Mouse (Mus musculus) liver (tissue): ENCODE measurements around the gene Thsd7b.
"Not testable (repeated sequence)": the region's sequence is repeated elsewhere in the genome, so short reads cannot be mapped to it uniquely, and the experiment has no call there.

ENCODE experiments used
- DNase-seq: peaks from one replicate; pipeline ENCODE4 v3.0.0-alpha.2; 2020; ENCODE audit warnings: mixed read lengths

Gene Thsd7b

DNA sequence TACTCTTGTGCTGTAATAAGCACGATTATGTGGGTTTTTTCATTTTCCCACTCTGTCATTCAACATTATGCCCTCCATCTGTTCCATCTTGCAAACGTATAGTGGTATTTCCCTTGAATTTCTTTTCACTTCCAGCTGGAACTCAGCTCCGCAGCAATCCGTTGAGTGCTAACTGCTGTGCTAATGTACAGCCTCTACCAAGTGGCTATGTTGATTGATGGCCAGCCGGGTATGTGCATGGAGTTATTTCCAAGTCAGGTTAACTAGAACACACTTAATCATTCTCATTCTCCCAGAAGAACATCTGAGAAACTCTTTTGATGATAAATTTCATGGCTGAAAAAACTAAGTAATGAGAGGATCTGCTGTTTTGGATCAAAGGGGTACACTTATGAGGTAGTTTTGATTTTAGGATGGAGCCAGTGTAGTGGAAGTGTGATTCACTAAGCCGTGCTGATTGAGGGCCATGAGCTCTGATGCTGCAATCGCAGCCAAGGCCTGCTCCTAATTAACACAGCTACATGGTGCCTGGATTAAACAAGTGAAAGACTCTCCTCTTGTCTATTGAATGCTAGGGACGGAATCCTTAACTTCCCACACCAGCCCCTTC lies 371.3 kb downstream of the Thsd7b start:
- DNase-seq, result no peak

GRCm38 (mm10) chr1:129651448-129651847 lies 378.3 kb downstream of the Thsd7b start:
- not testable (repeated sequence) for DNase-seq

- no peak for DNase-seq
Observed at GRCm38 (mm10) chr1:129658045-129658444, 384.9 kb downstream of the Thsd7b start.

DNA sequence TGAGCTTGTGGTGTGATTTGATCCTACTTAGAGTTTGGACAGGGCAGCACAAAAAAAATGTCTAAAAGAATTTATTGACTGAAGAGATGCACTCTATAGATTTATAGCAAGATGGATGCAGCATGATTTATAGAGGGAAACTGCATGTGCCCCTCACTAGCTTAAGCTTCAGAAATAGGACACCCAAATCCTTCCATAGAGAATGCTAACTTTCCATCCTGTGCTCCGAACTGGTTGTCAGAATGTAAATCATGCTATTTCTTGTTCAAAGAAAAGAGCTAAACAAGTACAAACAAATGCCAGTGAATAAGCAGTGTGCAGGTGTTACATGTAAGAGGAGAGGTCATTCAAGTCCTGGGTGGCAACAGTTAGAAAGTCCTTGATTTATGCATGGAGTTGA lies 402.8 kb downstream of the Thsd7b start:
- no peak for DNase-seq

DNA sequence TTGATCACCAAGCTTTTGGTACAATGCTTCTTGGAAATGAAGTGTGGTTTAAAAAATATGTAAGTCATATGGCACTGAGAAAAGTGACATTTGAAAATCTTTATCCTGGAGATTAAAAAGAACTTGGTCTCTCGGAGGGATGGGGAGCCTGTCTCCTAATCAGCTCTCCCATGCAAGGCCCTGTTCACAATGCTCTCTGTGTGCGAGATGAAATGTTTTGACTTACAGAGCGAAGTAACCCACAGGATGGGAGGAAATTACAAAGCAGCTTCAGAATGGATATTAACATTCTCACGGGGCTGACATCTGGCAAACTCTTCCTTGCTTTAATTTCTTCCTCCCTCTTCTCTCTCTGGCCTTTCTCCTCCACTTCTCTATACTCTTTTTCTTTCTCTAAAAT lies 405.7 kb downstream of the Thsd7b start:
- DNase-seq, result no peak

DNA sequence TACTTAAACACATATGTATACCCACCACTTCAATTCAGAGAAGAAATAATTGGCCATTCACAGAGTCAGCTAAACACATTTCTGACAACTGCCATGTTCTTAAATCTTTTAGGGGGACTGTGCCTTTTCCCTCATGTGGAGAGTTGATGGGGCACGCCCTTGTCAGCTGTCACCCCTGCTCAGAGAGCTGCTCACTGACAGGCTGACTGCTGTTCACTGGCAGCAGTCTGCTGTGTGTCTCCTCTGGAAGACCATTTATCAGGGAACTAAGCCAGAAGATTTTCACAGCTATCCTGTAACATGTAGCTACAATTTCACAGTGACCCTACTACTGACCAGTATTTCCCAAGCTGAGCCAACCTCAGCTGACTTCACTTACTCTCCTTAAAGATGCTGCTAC lies 432.6 kb downstream of the Thsd7b start:
- no peak for DNase-seq

DNA sequence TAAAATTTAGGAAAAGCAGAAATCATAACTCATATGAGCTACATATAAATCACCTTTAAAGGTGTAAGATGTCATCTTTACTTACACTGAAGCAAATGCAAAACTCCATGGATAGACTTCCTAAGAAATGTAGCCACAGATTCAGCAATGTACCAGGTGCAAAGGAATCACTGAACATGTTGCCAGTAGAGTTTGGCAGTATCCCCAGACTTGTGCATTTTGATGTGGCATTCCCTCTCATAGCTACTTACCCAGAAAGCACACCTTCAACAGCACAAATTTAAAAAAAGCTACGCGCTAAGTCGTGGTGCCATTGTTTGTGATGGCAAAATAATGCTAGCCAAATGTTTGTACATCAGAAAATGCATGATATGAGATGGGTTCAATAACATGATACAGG lies 439.6 kb downstream of the Thsd7b start:
- DNase-seq, result no peak

GRCm38 (mm10) chr1:129713571-129713970 lies 440.5 kb downstream of the Thsd7b start:
- DNase-seq, result no peak

DNA sequence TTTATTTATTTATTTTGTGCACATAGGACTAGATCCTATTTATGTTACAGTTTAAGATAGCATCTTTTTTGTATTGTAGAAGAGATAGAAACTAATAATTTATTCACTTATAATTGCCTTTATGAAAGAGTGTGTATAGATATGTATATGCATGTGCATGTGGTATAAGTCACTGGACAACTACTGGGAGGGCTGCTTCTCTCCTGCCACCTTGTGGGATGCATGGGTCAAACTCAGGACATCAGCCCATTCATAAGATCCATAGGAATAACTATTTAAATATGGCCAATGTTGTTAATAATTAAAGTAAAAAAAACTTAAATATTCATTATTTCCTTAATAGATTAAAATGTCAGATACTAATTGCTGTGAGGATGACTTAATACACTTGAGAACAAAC lies 446.5 kb downstream of the Thsd7b start:
- DNase-seq, result no peak

DNA sequence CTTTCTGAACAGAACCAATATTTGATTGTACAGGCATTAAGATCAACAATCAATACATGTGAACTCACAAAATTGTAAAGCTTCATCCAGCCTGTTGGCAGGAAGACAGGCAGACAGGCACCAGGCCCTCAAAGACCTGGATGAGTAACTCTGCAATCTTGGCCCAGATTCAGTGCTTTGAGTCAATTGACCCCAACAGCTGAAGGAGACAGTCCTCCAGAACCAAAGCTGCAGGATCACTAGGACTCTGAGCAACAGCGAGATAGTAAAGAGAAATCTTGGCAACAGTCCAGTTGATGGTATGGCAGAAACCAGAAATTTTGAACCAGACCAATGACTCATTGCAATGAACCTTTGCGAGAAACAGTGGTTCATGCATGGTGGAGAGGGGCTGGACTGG lies 458.9 kb downstream of the Thsd7b start:
- no peak for DNase-seq

DNA sequence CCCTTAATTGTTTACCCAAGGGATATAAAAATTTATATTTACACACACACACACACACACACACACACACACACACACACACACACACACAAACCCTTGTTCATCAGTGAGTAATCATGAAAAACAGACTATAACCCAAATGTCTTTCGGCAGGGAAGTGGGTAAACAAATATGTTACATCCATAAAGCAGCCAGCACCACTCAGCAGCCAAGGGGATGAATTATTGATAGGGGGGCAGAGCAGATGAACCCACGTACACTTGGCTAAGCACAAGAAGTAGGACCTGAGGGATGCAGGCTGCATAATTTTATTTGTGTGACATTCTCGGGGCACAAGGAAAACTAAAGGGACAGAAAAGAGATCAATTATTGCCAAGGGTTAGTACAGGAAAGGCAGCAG lies 474.5 kb downstream of the Thsd7b start:
- DNase-seq, result no peak

GRCm38 (mm10) chr1:129756548-129757240 lies 483.6 kb downstream of the Thsd7b start:
- no peak for DNase-seq

GRCm38 (mm10) chr1:129759003-129759402 lies 485.9 kb downstream of the Thsd7b start:
- no peak for DNase-seq

- no peak for DNase-seq
Observed at GRCm38 (mm10) chr1:129761234-129761633, 488.1 kb downstream of the Thsd7b start.

DNA sequence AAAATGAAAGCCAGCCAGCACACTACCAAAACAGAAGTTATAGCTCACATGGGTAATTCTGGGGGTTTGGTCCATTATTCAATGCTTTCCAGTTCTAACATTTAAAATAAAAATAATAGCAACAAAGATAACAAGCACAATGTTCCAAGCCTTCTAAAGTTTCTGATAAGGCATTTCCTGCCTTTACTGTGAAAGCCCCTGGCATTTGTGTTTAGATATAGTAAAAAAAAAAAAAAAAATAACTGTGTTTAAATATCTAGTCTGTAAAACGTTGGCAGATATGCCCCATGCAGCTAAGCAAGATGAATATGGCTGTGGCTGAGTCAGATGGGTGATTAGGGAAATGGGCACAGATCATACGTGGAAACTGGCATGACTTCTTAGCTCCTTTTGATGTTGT lies 491.6 kb downstream of the Thsd7b start:
- no peak for DNase-seq

DNA sequence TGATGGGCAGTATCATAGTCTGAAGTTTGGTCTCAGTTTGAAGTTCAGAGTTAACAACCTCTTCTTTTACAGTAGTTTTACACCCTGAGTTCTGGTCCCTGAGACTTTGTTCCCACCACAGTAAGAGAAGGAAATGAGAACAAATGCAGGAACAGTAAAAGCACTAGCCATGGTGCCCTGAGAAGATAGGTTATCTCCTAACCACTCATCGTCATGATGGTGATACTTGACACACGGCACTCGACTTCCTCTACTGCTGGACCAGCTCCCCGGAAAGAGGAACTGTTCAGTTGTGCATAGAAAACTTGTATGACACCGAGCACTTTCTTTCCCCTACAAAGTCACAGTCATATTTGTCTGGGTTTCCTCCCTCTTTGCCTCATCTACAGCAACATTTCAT lies 504.0 kb downstream of the Thsd7b start:
- DNase-seq, result no peak

DNA sequence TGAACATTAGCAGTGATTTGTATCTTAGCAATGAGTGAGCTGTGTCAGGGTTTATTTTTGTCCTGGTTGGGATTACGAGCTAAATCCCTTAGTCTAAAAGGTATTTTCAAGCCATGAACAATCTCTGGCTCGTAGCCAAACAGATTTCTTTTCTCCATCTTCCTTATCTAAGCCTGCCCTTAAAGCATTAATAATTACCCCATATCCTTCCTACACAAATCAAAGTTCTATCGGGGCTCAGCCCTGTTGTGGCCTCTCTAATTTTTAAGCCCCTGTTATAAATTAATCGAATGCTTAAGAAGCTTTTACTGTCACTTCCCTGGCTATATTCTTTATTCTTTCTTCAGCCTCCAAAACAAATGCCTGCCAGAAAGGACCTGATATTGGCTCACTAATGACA lies 506.4 kb downstream of the Thsd7b start:
- no peak for DNase-seq

GRCm38 (mm10) chr1:129780589-129780988 lies 507.5 kb downstream of the Thsd7b start:
- no peak for DNase-seq

DNA sequence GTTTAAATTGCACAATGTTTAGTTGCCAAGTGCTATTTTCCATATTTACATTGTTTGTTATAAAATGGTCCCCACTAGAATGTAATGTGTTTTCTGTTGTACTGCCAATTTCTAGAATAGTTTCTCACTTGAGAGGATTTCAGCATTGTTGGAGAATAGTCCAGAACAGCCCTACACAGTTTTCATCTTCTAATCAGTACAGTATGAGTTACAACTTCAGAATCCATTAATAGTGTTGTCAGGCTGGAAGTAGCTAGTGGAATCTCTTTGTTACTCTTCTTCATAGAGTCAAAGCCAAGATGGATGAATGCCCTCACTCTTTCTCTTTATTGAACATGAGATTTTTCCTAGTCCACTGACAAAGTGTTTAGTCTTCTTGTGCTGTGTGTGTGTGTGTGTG lies 525.4 kb downstream of the Thsd7b start:
- DNase-seq, result no peak

GRCm38 (mm10) chr1:129826927-129827326 lies 553.8 kb downstream of the Thsd7b start:
- DNase-seq, result no peak

DNA sequence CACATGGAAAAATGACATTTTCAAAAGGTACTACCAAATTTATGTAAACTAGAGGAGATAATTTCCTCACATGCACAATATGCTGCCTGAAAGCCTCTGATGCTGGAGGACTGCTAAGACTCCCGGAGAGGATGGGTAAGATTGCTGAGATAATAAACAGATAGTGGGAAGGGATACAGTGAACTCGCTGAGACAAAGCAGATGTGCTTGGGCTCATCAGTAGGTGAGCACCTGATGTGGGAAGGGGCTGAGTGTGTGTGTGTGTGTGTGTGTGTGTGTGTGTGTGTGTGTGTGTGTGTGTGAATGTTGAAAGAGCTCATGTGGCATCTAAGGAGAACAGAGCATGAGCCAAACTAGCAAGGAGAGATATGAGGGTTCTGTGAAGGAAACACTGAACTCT lies 564.2 kb downstream of the Thsd7b start:
- DNase-seq, result no peak

DNA sequence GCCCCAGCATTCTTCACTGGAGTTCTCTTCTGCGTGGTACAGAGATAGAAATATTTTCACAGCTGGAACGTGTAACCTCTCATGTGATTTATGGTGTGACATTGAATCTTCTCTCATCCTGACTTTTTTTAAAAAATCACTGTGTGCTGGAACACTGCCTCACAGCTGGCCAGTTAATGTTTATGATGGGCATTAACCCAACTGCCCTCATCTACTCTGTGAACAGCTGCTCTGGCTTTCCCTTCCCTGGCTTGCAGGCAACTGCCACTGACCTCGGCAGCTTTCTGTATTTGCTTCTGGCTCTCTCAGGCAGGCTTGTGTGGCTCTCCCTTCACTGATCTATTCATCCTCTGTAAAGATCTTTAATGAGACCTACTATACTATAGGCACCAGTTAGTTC lies 564.7 kb downstream of the Thsd7b start:
- no peak for DNase-seq

DNA sequence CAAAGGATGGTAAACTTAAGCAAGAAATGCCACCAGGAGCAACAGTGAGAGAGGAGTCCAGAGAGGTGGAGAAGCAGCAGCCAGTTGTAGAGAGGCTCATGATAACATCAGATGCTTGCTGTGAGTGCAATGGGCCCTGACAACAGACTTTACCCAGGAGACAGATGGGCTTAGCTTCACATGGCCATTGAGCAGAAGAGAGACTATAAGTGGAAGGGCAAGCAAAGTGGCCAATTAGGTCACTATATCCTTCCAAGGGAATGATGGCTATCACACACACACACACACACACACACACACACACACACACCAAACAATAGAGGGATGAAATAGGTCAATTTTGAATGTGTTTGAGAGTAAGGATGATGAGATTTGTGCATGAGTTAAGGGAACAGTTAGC lies 565.4 kb downstream of the Thsd7b start:
- no peak for DNase-seq

DNA sequence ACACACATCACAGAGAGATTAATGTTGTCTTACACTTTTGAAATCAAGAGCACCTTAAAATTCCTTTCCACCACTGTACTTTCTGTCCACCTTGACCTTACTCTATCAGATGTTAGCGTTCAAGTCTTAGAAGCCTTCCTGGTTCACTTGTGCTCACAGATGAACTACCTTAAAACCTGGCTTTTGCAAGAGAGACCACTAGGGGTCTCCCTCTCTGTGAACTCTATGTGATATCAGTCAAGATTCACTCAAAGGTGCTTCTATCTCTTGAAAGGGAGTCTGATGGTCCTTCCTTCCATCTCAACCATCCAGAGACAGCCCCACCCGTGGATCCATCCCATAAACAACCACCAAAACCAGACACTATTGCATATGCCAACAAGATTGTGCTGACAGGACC lies 570.3 kb downstream of the Thsd7b start:
- DNase-seq, result no peak

DNA sequence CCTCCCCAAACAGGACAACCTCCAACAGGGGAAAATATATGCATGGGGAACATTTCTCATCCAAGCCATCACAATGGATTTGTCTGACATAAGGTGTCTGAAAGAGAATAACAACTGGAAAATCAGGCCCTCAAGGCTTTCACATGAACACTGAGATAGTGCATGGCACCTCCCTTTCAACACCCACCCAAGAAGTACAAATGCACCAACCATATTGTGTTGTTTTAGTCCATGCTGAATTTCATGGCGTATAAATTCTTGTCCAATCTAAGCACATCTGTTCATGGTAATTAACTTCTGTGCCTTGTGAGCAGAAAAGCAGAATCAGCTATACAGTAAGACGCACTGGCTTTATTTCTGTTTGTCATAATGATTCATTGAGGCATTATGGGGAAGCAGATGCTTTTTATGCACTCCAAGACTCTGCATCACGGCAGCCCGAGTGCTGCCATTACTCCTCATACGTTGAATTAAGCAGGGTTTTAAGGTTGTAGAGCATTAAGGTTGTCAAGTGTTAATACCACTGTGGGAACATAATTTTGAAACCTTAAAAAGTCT lies 577.0 kb downstream of the Thsd7b start:
- no peak for DNase-seq
